Mouse (Mus musculus): ENCODE data around the gene Umodl1. TPM values are rescaled to one million over a fixed set of nuclear protein-coding genes. Genes with fewer than 3 reads are reported as not detected.

Gene Umodl1
- 0.03 and 0.08 TPM in 2 replicates for polyA plus RNA-seq (2015; fragmentation: Nextera tagmentation; extraction: Ambion mirVana)

- Histone ChIP-seq H3K4me1 (0 out of 2 replicates have a peak, but pooled peaks cover 3% of the 10 kb centered on the region), H3K4me2 (no peak within 1 kb of the TSS), H3K27ac (no peak within 1 kb of the TSS), H3K4me3 (replicated peaks) (no peak within 1 kb of the TSS), H3K9me3 (replicated peaks) (no peaks in the 10 kb centered on the region), H3K9ac (no peak within 1 kb of the TSS), H3K27me3 (peaks cover 14% of the 10 kb centered on the region), H3K36me3 (no peaks in the 10 kb centered on the region)
- ATAC-seq (replicated peaks; ENCODE audit: low FRiP score): no peak
- WGBS: 37% methylated on average over 10 of the region's 10 CpGs
These were observed at the start of gene Umodl1 for GRCm38 (mm10) chr17:30954340-30954739. Umodl1 (plus strand) TSS chr17:30954640.

DNA sequence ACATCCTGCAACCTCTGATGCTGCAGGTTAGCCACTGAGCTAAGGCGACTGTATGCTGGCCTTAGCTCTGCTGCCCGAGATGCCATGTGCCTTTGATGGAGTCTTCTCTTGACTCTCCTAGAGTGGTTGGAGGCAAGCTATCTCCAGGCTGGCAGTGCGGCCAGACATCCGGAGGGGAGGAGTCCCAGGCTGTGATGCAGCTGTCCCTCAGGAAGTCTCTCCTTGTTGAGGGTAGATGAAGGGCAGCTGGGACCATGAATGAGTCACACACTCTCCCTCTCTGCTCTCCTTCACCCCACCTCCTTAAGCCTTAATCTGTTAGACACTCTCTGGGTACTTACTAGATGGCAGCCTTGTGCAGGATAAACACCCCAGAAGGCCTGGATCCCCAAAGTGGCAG is 46.9 kb upstream of the Umodl1 start:
- Histone ChIP-seq H3K9me3 (replicated peaks) (no peaks in the 10 kb centered on the region), H3K27ac (no peak overlapping the region), H3K4me2 (no peak overlapping the region), H3K9ac (no peak overlapping the region), H3K4me3 (replicated peaks) (no peak overlapping the region), H3K36me3 (no peaks in the 10 kb centered on the region), H3K4me1 (no peaks in the 10 kb centered on the region), H3K27me3 (peaks cover 44% of the 10 kb centered on the region)
- WGBS: 61% methylated on average over 4 of the region's 4 CpGs
- ATAC-seq (replicated peaks; ENCODE audit: low FRiP score): no peak

GRCm38 (mm10) chr17:30910866-30911731 is 43.3 kb upstream of the Umodl1 start:
- H3K9ac ChIP-seq: no peak overlapping the region
- no peaks in the 10 kb centered on the region for H3K9me3 ChIP-seq (replicated peaks)
- H3K4me2 ChIP-seq: 0 out of 2 replicates have a peak overlapping the region, but pooled peaks have one; percentile 14
- no peaks in the 10 kb centered on the region for H3K4me1 ChIP-seq
- no peak overlapping the region for H3K4me3 ChIP-seq (replicated peaks)
- ATAC-seq (replicated peaks; ENCODE audit: low FRiP score): no peak
- 40% methylated on average over 27 of the region's 27 CpGs for WGBS
- no peak overlapping the region for H3K27ac ChIP-seq
- H3K27me3 ChIP-seq: peaks cover 29% of the 10 kb centered on the region
- no peaks in the 10 kb centered on the region for H3K36me3 ChIP-seq

GRCm38 (mm10) chr17:30911732-30912088 is 42.7 kb upstream of the Umodl1 start:
- Histone ChIP-seq H3K27ac (no peak overlapping the region), H3K4me3 (replicated peaks) (no peak overlapping the region), H3K27me3 (peaks cover 29% of the 10 kb centered on the region), H3K4me2 (0 out of 2 replicates have a peak overlapping the region, but pooled peaks have one; percentile 14), H3K9ac (no peak overlapping the region), H3K36me3 (no peaks in the 10 kb centered on the region), H3K4me1 (no peaks in the 10 kb centered on the region), H3K9me3 (replicated peaks) (no peaks in the 10 kb centered on the region)
- no peak for ATAC-seq (replicated peaks; ENCODE audit: low FRiP score)
- WGBS: 14% methylated on average over 8 of the region's 8 CpGs

DNA sequence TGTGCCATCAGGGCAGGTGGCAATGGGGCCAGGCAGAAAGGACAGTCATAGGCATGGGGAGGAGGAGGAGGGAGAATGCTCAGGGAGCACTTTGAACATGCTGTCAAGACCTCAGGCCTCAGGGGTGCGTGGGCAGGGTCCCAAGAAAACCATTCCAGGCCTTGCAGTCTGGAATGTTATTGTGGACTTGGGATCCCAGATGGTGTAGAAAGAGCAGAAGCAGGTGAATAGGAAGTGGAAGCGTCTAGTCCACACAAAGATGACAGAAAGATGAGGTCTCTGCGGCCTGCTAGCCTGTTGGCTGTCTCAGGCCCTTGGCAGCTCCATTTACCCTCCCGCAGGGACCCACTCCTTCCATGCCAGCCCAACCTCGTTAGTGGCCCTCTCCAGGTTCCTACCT is 41.9 kb upstream of the Umodl1 start:
- Histone ChIP-seq H3K36me3 (no peaks in the 10 kb centered on the region), H3K9ac (no peak overlapping the region), H3K27ac (no peak overlapping the region), H3K4me3 (replicated peaks) (no peak overlapping the region), H3K4me2 (no peak overlapping the region), H3K9me3 (replicated peaks) (no peaks in the 10 kb centered on the region), H3K4me1 (no peaks in the 10 kb centered on the region), H3K27me3 (peaks cover 29% of the 10 kb centered on the region)
- ATAC-seq (replicated peaks; ENCODE audit: low FRiP score): no peak
- 55% methylated on average over 5 of the region's 5 CpGs for WGBS

DNA sequence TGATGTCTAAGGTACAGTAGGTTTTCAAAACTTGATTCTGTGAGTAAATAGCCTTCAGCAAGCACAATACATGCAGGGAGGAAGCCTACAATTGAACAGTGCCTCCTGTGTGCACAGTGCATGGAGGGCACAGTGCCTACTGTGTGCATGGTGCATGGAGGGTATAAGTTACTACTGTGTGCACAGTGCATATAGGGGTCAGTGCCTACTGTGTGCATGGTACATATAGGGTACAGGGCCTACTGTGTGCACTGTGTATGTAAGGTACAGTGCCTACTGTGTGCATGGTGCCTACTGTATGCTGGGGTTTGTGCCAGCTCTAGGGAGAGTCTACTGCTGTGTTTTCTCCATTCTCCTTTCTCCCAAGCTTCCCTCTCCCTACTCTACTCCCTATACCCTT is 40.2 kb upstream of the Umodl1 start:
- Histone ChIP-seq H3K4me1 (no peaks in the 10 kb centered on the region), H3K4me3 (replicated peaks) (no peak overlapping the region), H3K27ac (no peak overlapping the region), H3K27me3 (peaks cover 29% of the 10 kb centered on the region), H3K9me3 (replicated peaks) (no peaks in the 10 kb centered on the region), H3K9ac (no peak overlapping the region), H3K36me3 (no peaks in the 10 kb centered on the region), H3K4me2 (no peak overlapping the region)
- ATAC-seq (replicated peaks; ENCODE audit: low FRiP score): no peak

GRCm38 (mm10) chr17:30923566-30923965 is 30.9 kb upstream of the Umodl1 start:
- H3K27me3 ChIP-seq: no peaks in the 10 kb centered on the region
- no peaks in the 10 kb centered on the region for H3K36me3 ChIP-seq
- no peaks in the 10 kb centered on the region for H3K4me1 ChIP-seq
- no peak overlapping the region for H3K9ac ChIP-seq
- H3K4me2 ChIP-seq: no peak overlapping the region
- H3K9me3 ChIP-seq (replicated peaks): no peaks in the 10 kb centered on the region
- WGBS: 66% methylated on average over 4 of the region's 4 CpGs
- H3K27ac ChIP-seq: no peak overlapping the region
- no peak for ATAC-seq (replicated peaks; ENCODE audit: low FRiP score)
- no peak overlapping the region for H3K4me3 ChIP-seq (replicated peaks)

DNA sequence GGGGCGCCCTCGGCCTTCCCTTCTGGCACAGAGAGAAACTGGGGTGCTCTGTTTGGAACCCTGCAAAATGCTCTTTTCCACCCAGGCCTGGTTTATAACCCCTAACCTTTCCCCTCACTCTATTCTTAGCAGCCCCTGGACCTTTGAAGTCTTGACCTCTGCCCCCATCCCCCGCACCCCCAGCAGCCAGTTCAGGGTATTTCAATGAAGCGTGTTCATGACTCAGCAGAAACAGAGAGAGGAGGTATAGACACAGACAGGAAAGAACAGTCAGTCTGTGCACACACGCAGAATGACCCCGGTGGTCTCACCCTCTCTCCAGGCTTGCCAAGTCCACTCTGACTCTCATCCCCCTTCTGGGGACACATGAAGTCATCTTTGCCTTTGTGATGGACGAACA is 23.6 kb upstream of the Umodl1 start:
- ATAC-seq (replicated peaks; ENCODE audit: low FRiP score): no peak
- no peaks in the 10 kb centered on the region for H3K9me3 ChIP-seq (replicated peaks)

DNA sequence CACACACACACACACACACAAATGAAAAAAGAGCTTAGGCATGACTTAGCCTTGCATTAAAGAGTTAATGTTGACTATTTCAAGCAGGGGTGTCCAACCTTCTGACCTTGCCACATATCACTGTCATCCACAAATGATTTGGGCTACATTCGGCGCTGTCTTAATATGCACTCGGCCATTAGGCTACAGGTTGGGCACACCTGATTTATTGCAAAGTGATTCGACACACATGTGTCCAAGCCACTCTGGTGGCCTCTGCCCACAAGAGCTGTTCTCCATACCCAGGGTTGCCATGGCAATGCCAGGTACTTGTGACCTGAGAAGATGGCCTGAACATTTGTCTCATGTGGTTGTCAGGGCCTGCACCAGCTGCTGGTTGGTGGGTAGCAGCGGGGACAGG is 21.6 kb upstream of the Umodl1 start:
- no peak overlapping the region for H3K9ac ChIP-seq
- H3K27ac ChIP-seq: no peak overlapping the region
- no peak overlapping the region for H3K4me3 ChIP-seq (replicated peaks)
- H3K36me3 ChIP-seq: no peaks in the 10 kb centered on the region
- H3K27me3 ChIP-seq: no peaks in the 10 kb centered on the region
- no peaks in the 10 kb centered on the region for H3K9me3 ChIP-seq (replicated peaks)
- H3K4me2 ChIP-seq: no peak overlapping the region
- WGBS: 31% methylated on average over 5 of the region's 5 CpGs
- no peak for ATAC-seq (replicated peaks; ENCODE audit: low FRiP score)
- H3K4me1 ChIP-seq: no peaks in the 10 kb centered on the region

More for the DNA sequence above, 23.6 kb upstream of the Umodl1 start:
- no peak overlapping the region for H3K4me3 ChIP-seq (replicated peaks)
- H3K27me3 ChIP-seq: no peaks in the 10 kb centered on the region
- no peak overlapping the region for H3K4me2 ChIP-seq
- no peak overlapping the region for H3K27ac ChIP-seq
- 69% methylated on average over 7 of the region's 7 CpGs for WGBS
- no peak overlapping the region for H3K9ac ChIP-seq
- no peaks in the 10 kb centered on the region for H3K36me3 ChIP-seq
- no peaks in the 10 kb centered on the region for H3K4me1 ChIP-seq

- Histone ChIP-seq H3K4me3 (replicated peaks) (no peak overlapping the region), H3K27me3 (no peaks in the 10 kb centered on the region), H3K4me1 (no peaks in the 10 kb centered on the region), H3K9ac (no peak overlapping the region), H3K9me3 (replicated peaks) (no peaks in the 10 kb centered on the region), H3K27ac (no peak overlapping the region), H3K36me3 (no peaks in the 10 kb centered on the region), H3K4me2 (no peak overlapping the region)
- WGBS: 60% methylated on average over 5 of the region's 5 CpGs
- no peak for ATAC-seq (replicated peaks; ENCODE audit: low FRiP score)
These were observed 19.1 kb upstream of the Umodl1 start for GRCm38 (mm10) chr17:30935301-30935700.

GRCm38 (mm10) chr17:30938554-30938953 is 15.9 kb upstream of the Umodl1 start:
- Histone ChIP-seq H3K9ac (no peak overlapping the region), H3K27me3 (peaks cover 2% of the 10 kb centered on the region; the same call in 1 of the 2 replicates), H3K9me3 (replicated peaks) (no peaks in the 10 kb centered on the region), H3K4me2 (no peak overlapping the region), H3K36me3 (no peaks in the 10 kb centered on the region), H3K4me3 (replicated peaks) (no peak overlapping the region), H3K27ac (no peak overlapping the region), H3K4me1 (no peaks in the 10 kb centered on the region)
- no peak for ATAC-seq (replicated peaks; ENCODE audit: low FRiP score)
- WGBS: 41% methylated on average over 9 of the region's 9 CpGs

GRCm38 (mm10) chr17:30948382-30948781 is 6.1 kb upstream of the Umodl1 start:
- Histone ChIP-seq H3K27ac (no peak overlapping the region), H3K4me2 (no peak overlapping the region), H3K27me3 (peaks cover 27% of the 10 kb centered on the region), H3K4me3 (replicated peaks) (no peak overlapping the region), H3K36me3 (no peaks in the 10 kb centered on the region), H3K9ac (no peak overlapping the region), H3K9me3 (replicated peaks) (no peaks in the 10 kb centered on the region), H3K4me1 (no peaks in the 10 kb centered on the region)
- WGBS: 48% methylated on average over 1 of the region's 1 CpGs
- no peak for ATAC-seq (replicated peaks; ENCODE audit: low FRiP score)

DNA sequence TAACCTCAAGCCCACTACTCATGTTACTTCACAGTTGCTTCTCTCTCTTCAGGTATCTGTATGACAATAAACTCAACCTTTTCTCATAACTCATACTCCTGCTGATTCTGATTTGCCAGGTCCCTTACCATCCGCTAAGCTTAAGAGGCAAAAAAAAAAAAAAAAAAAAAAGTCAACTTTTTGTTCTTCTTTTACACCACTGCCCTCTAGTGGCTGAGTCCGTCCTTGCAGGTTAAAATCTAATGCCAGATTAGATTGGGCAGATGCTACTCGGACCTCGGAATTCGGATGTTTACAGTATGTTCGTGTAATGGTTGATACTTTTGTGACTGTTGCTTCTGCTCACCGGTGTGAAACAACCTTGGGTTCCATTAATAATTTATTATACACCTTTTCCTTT is 3.7 kb upstream of the Umodl1 start:
- Histone ChIP-seq H3K9ac (no peak overlapping the region), H3K27me3 (peaks cover 23% of the 10 kb centered on the region), H3K4me1 (no peaks in the 10 kb centered on the region), H3K9me3 (replicated peaks) (no peaks in the 10 kb centered on the region), H3K27ac (no peak overlapping the region), H3K4me3 (replicated peaks) (no peak overlapping the region), H3K4me2 (no peak overlapping the region), H3K36me3 (no peaks in the 10 kb centered on the region)
- no peak for ATAC-seq (replicated peaks; ENCODE audit: low FRiP score)
- WGBS: 6% methylated on average over 7 of the region's 7 CpGs

Measured in kidney, embryonic 15.5 days (tissue).